Comparison of ENCODE assay signal across 20 mouse cellular contexts in genomic region chr14:51932092-51933020, GRCm38 (mm10). TPM values are rescaled to one million over a fixed set of nuclear protein-coding genes. Genes with fewer than 3 reads are reported as not detected.
DNase-seq lines count a peak whose midpoint lies in the region; ATAC-seq and TF ChIP-seq lines count a peak whose summit lies in the region.
"Had no signal": no experiment of that assay in that cellular context is flagged by ENCODE, and none has a peak within 500 bp of the region (broad histone marks: within the 10 kb centered on the region; RNA-seq: fewer than 3 reads in every experiment).

No protein-coding gene starts in this region.

- POLR2A ChIA-PET in Patski (lab: Charles Lee), result no interaction called here

- peak overlapping the region; percentile 50; the same call in 1 of the 2 replicates for H3K27ac ChIP-seq in lung, embryonic 14.5 days (ENCODE audit: low read depth)
- H3K27ac ChIP-seq in stomach, embryonic 14.5 days (ENCODE audit: low read length), result peak overlapping the region; percentile 66; the same call in 1 of the 2 replicates
- no peak overlapping the region for H3K27ac ChIP-seq in hindbrain, embryonic 10.5 days
- H3K27ac ChIP-seq: forebrain, embryonic 10.5 days; heart, embryonic 10.5 days; hindbrain, embryonic 15.5 days; liver, embryonic 14.5 days had no signal

- H3K4me3 ChIP-seq in lung, embryonic 14.5 days (ENCODE audit: low read depth, low read length), result no peak overlapping the region
- no peak overlapping the region for H3K4me3 ChIP-seq in stomach, embryonic 14.5 days (ENCODE audit: low read depth, low read length)
- no peak overlapping the region for H3K4me3 ChIP-seq in hindbrain, embryonic 10.5 days
- H3K4me3 ChIP-seq: forebrain, embryonic 10.5 days; heart, embryonic 10.5 days; hindbrain, embryonic 15.5 days had no signal

- ATAC-seq in lung, embryonic 14.5 days (ENCODE audit: insufficient read depth), result no peak
- peak; percentile 39 for ATAC-seq in Patski
- ATAC-seq in stomach, embryonic 14.5 days (ENCODE audit: insufficient number of reproducible peaks, insufficient read depth, low FRiP score, low read depth), result peak; percentile 66
- ATAC-seq: CD4-positive, CD25-positive, alpha-beta regulatory T cell, adult 4 months; midbrain, embryonic 16.5 days had no signal

- CTCF ChIA-PET in Patski (lab: Charles Lee), result interaction anchor here (1.2 to 2.2 kb wide), 2 partner anchors 27 to 91 kb away, joined by 3 to 5 read pairs; no protein-coding TSS in a partner anchor

- TF ChIP-seq CTCF in lung, embryonic 14.5 days (IDR thresholded peaks at IDR 0.05; ENCODE audit: low read depth), result no peak
- TF ChIP-seq CTCF in Patski (IDR thresholded peaks at IDR 0.05), result no peak

- no peaks in the 10 kb centered on the region for H3K9me3 ChIP-seq in lung, embryonic 14.5 days (ENCODE audit: low read depth, low read length)
- H3K9me3 ChIP-seq in stomach, embryonic 14.5 days (ENCODE audit: control insufficient read depth, low read depth, low read length), result no peaks in the 10 kb centered on the region
- 0 out of 2 replicates have a peak, but pooled peaks cover 2% of the 10 kb centered on the region for H3K9me3 ChIP-seq in hindbrain, embryonic 10.5 days
- H3K9me3 ChIP-seq: G1E; heart, embryonic 10.5 days; hindbrain, embryonic 15.5 days had no signal

- no peak overlapping the region for H3K4me2 ChIP-seq in lung, embryonic 14.5 days
- no peak overlapping the region for H3K4me2 ChIP-seq in stomach, embryonic 14.5 days (replicated peaks; ENCODE audit: low read depth, low read length)
- H3K4me2 ChIP-seq: hindbrain, embryonic 15.5 days had no signal

- in situ Hi-C loops in Patski (cut with MboI; ENCODE audit: low pct_unique_long_range_greater_than_20kb), result no loop called here

- H3K9ac ChIP-seq in lung, embryonic 14.5 days, result no peak overlapping the region
- no peak overlapping the region for H3K9ac ChIP-seq in stomach, embryonic 14.5 days (replicated peaks; ENCODE audit: low read depth, low read length)
- H3K9ac ChIP-seq: hindbrain, embryonic 15.5 days; liver, embryonic 14.5 days had no signal

- peak; percentile 31 for DNase-seq in lung, embryonic 14.5 days
- DNase-seq in lung, postnatal 25 days (ENCODE audit: low spot score), result no peak
- DNase-seq in Patski (ENCODE audit: low read depth, low spot score), result no peak
- peak; percentile 100 for DNase-seq in fat pad, adult 2 months (ENCODE audit: extremely low read depth, low read depth, low spot score)
- no peak for DNase-seq in hindbrain, embryonic 10.5 days (ENCODE audit: low spot score)
- no peak for DNase-seq in cerebellum, adult 18-20 months
- DNase-seq: cerebellum, postnatal 14 days; gastrocnemius, postnatal 25 days; heart, postnatal 14 days; kidney, adult 9 months; kidney, postnatal 4 days had no signal

- no peaks in the 10 kb centered on the region for H3K36me3 ChIP-seq in lung, embryonic 14.5 days (ENCODE audit: insufficient read depth)
- no peaks in the 10 kb centered on the region for H3K36me3 ChIP-seq in stomach, embryonic 14.5 days (ENCODE audit: control insufficient read depth, insufficient read depth, low read length)
- no peaks in the 10 kb centered on the region for H3K36me3 ChIP-seq in hindbrain, embryonic 10.5 days
- H3K36me3 ChIP-seq: forebrain, embryonic 10.5 days; G1E; heart, embryonic 10.5 days; hindbrain, embryonic 15.5 days had no signal

- 32% methylated on average over 10 of the region's 10 CpGs for WGBS in lung, embryonic 14.5 days
- 39% methylated on average over 10 of the region's 10 CpGs for WGBS in stomach, embryonic 14.5 days
- 83% methylated on average over 10 of the region's 10 CpGs for WGBS in hindbrain, embryonic 10.5 days

- H3K4me1 ChIP-seq in lung, embryonic 14.5 days (ENCODE audit: insufficient read depth), result 0 out of 2 replicates have a peak, but pooled peaks cover 6% of the 10 kb centered on the region
- peaks cover 15% of the 10 kb centered on the region; the same call in 1 of the 2 replicates for H3K4me1 ChIP-seq in stomach, embryonic 14.5 days (ENCODE audit: control insufficient read depth, insufficient read depth, low read length)
- no peaks in the 10 kb centered on the region; the same call in 1 of the 2 replicates for H3K4me1 ChIP-seq in hindbrain, embryonic 10.5 days (replicated peaks)
- H3K4me1 ChIP-seq: heart, embryonic 10.5 days had no signal

- no peaks in the 10 kb centered on the region for H3K27me3 ChIP-seq in lung, embryonic 14.5 days (ENCODE audit: insufficient read depth, low read length)
- no peaks in the 10 kb centered on the region for H3K27me3 ChIP-seq in Patski
- no peaks in the 10 kb centered on the region for H3K27me3 ChIP-seq in stomach, embryonic 14.5 days (ENCODE audit: control insufficient read depth, insufficient read depth, low read length)
- no peaks in the 10 kb centered on the region; the same call in 1 of the 2 replicates for H3K27me3 ChIP-seq in hindbrain, embryonic 10.5 days (ENCODE audit: insufficient read depth, poor library complexity, severe bottlenecking)
- H3K27me3 ChIP-seq: hindbrain, embryonic 15.5 days had no signal

RNA-seq across cellular contexts. Expression of gene Rnase13, which starts 9.8 kb away (rescaled TPM):
- not detected in 2 replicates for polyA plus RNA-seq in lung, embryonic 14.5 days (2014; fragmentation: Nextera tagmentation; extraction: Ambion mirVana)
- not detected for polyA plus RNA-seq in Patski (2021)
- polyA plus RNA-seq in stomach, embryonic 14.5 days (2014; fragmentation: Nextera tagmentation; extraction: Ambion mirVana), result not detected in 2 replicates
- polyA plus RNA-seq in hindbrain, embryonic 10.5 days (2016; fragmentation: Nextera tagmentation; extraction: Ambion mirVana), result not detected in 2 replicates
- polyA plus RNA-seq: CD4-positive, CD25-positive, alpha-beta regulatory T cell, adult 4 months; forebrain, embryonic 10.5 days; G1E; heart, embryonic 10.5 days; hindbrain, embryonic 15.5 days; liver, embryonic 14.5 days; midbrain, embryonic 16.5 days had no signal

RNA-seq across cellular contexts. Expression of gene Tppp2, which starts 14.1 kb away (rescaled TPM):
- not detected in 2 replicates for polyA plus RNA-seq in lung, embryonic 14.5 days (2014; fragmentation: Nextera tagmentation; extraction: Ambion mirVana)
- polyA plus RNA-seq in Patski (2021), result not detected
- polyA plus RNA-seq in stomach, embryonic 14.5 days (2014; fragmentation: Nextera tagmentation; extraction: Ambion mirVana), result not detected in 2 replicates
- polyA plus RNA-seq in hindbrain, embryonic 10.5 days (2016; fragmentation: Nextera tagmentation; extraction: Ambion mirVana), result not detected in 2 replicates
- polyA plus RNA-seq: CD4-positive, CD25-positive, alpha-beta regulatory T cell, adult 4 months; forebrain, embryonic 10.5 days; frontal cortex, adult 2 months; G1E; heart, embryonic 10.5 days; hindbrain, embryonic 15.5 days; liver, embryonic 14.5 days; midbrain, embryonic 16.5 days had no signal

RNA-seq across cellular contexts. Expression of gene Ndrg2, which starts 18.4 kb away (rescaled TPM):
- polyA plus RNA-seq in lung, embryonic 14.5 days (2014; fragmentation: Nextera tagmentation; extraction: Ambion mirVana), result 22.7 and 24.0 TPM in 2 replicates
- polyA plus RNA-seq in Patski (2021), result 1.1 TPM
- 54.6 and 59.3 TPM in 2 replicates for polyA plus RNA-seq in stomach, embryonic 14.5 days (2014; fragmentation: Nextera tagmentation; extraction: Ambion mirVana)
- polyA plus RNA-seq in hindbrain, embryonic 10.5 days (2016; fragmentation: Nextera tagmentation; extraction: Ambion mirVana), result 10.0 and 16.1 TPM in 2 replicates

RNA-seq across cellular contexts. Expression of gene Slc39a2, which starts 39.7 kb away (rescaled TPM):
- polyA plus RNA-seq in lung, embryonic 14.5 days (2014; fragmentation: Nextera tagmentation; extraction: Ambion mirVana), result 0.07 and 0.42 TPM in 2 replicates
- polyA plus RNA-seq in Patski (2021), result 0.15 TPM
- 0.30 and 0.55 TPM in 2 replicates for polyA plus RNA-seq in stomach, embryonic 14.5 days (2014; fragmentation: Nextera tagmentation; extraction: Ambion mirVana)
- 0.46 and 0.99 TPM in 2 replicates for polyA plus RNA-seq in hindbrain, embryonic 10.5 days (2016; fragmentation: Nextera tagmentation; extraction: Ambion mirVana)

RNA-seq across cellular contexts. Expression of gene Mettl17, which starts 47.7 kb away (rescaled TPM):
- polyA plus RNA-seq in lung, embryonic 14.5 days (2014; fragmentation: Nextera tagmentation; extraction: Ambion mirVana), result 32.4 and 38.4 TPM in 2 replicates
- polyA plus RNA-seq in Patski (2021), result 27.5 TPM
- 56.3 and 63.4 TPM in 2 replicates for polyA plus RNA-seq in stomach, embryonic 14.5 days (2014; fragmentation: Nextera tagmentation; extraction: Ambion mirVana)
- polyA plus RNA-seq in hindbrain, embryonic 10.5 days (2016; fragmentation: Nextera tagmentation; extraction: Ambion mirVana), result 42.6 and 48.1 TPM in 2 replicates

Comparison
In these comparisons a context has a peak if more than half of its experiments do, and no peak if none do; other contexts are left out.
1. DNase-seq: peak in lung, embryonic 14.5 days (single experiment) and fat pad, adult 2 months (single experiment); none in lung, postnatal 25 days (single experiment), Patski (single experiment), hindbrain, embryonic 10.5 days (single experiment) and cerebellum, adult 18-20 months (0 of 2).